Mouse (Mus musculus) E14TG2a.4 (cell line): ENCODE results near the gene Hspb8.
A peak's percentile ranks its signal among the peaks of the same experiment; 100 is the strongest.

Experiments
- H3K27me3 ChIP-seq: 2 replicates; pipeline ENCODE4 v1.6.1; 2014; ENCODE audit warnings: low read length, control low read depth; ENCODE audit not compliant: insufficient read depth
- H3K36me3 ChIP-seq: 2 replicates; pipeline ENCODE4 v1.6.1; 2014; ENCODE audit warnings: low read length, control low read depth; ENCODE audit not compliant: insufficient read depth
- H3K4me1 ChIP-seq: replicated peaks from 2 replicates; pipeline ENCODE4 v1.6.1; 2014; ENCODE audit warnings: low read depth, low read length, control low read depth
- H3K4me3 ChIP-seq: replicated peaks from 2 replicates; pipeline ENCODE4 v1.5.1; 2014; ENCODE audit warnings: mild to moderate bottlenecking, low read length
- H3K9me3 ChIP-seq: 2 replicates; pipeline ENCODE4 v1.6.1; 2014; ENCODE audit warnings: low read length, control low read depth
- CTCF ChIP-seq: conservative IDR thresholded peaks from 2 replicates; pipeline ENCODE4 v1.5.1; 2014; ENCODE audit warnings: low read length
- NANOG ChIP-seq: IDR thresholded peaks from 2 replicates; pipeline ENCODE4 v1.6.1; 2014; ENCODE audit warnings: borderline replicate concordance, low read length, mixed read lengths
- POU5F1 ChIP-seq: IDR thresholded peaks from 2 replicates; pipeline ENCODE4 v1.6.1; 2014; ENCODE audit warnings: low read length, borderline replicate concordance

The Hspb8 gene

GRCm38 (mm10) chr5:116422699-116423201 lies at the start of gene Hspb8:
Gene Hspb8, minus strand, starts transcription at chr5:116422864.
- Histone ChIP-seq H3K36me3 (peaks cover 4% of the 10 kb centered on the region; the same call in 1 of the 2 replicates), H3K27me3 (peaks cover 6% of the 10 kb centered on the region; the same call in 1 of the 2 replicates), H3K4me1 (peaks cover 81% of the 10 kb centered on the region), H3K9me3 (no peaks in the 10 kb centered on the region), H3K4me3 (peak within 1 kb of the TSS; percentile 79)
- TF ChIP-seq NANOG = no peak
- TF ChIP-seq POU5F1 = no peak
- no peak for TF ChIP-seq CTCF

GRCm38 (mm10) chr5:116461354-116462042 lies 38.8 kb upstream of the Hspb8 start:
- TF ChIP-seq CTCF (peak; percentile 99), NANOG (no peak), POU5F1 (no peak)
- Histone ChIP-seq H3K4me1 (peaks cover 22% of the 10 kb centered on the region), H3K27me3 (peaks cover 2% of the 10 kb centered on the region; the same call in 1 of the 2 replicates), H3K36me3 (no peaks in the 10 kb centered on the region), H3K4me3 (no peak overlapping the region), H3K9me3 (no peaks in the 10 kb centered on the region)

GRCm38 (mm10) chr5:116459970-116460369 lies 37.3 kb upstream of the Hspb8 start:
- no peaks in the 10 kb centered on the region for H3K36me3 ChIP-seq
- H3K9me3 ChIP-seq = no peaks in the 10 kb centered on the region
- peaks cover 36% of the 10 kb centered on the region for H3K4me1 ChIP-seq
- TF ChIP-seq CTCF (no peak), POU5F1 (no peak), NANOG (no peak)
- H3K27me3 ChIP-seq = peaks cover 4% of the 10 kb centered on the region; the same call in 1 of the 2 replicates
- H3K4me3 ChIP-seq = no peak overlapping the region

DNA sequence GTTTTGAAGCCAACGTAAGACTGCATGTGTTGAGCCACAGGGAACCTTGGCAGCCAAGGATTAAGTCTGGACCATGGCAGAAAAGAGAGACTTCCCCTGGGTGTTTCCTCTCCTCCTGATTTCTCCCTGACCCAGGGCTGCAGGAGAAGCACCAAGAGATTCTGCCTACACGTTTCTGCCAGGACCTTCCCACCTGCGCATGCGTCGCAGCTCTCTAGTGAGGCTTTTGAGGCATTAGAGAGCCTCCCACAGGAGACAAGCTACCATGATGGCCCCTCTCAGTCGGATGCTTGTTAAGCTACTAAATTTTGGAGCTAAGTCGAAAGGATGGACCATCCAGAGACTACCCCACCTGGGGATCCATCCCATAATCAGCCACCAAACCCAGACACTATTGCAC lies 35.1 kb upstream of the Hspb8 start:
- Histone ChIP-seq H3K9me3 (no peaks in the 10 kb centered on the region), H3K4me1 (peaks cover 56% of the 10 kb centered on the region), H3K27me3 (peaks cover 4% of the 10 kb centered on the region; the same call in 1 of the 2 replicates), H3K36me3 (no peaks in the 10 kb centered on the region), H3K4me3 (no peak overlapping the region)
- TF ChIP-seq POU5F1 (no peak), NANOG (no peak), CTCF (no peak)

GRCm38 (mm10) chr5:116456796-116457515 lies 34.3 kb upstream of the Hspb8 start:
- H3K4me1 ChIP-seq = peaks cover 61% of the 10 kb centered on the region
- no peaks in the 10 kb centered on the region for H3K36me3 ChIP-seq
- no peaks in the 10 kb centered on the region for H3K9me3 ChIP-seq
- H3K27me3 ChIP-seq = peaks cover 4% of the 10 kb centered on the region; the same call in 1 of the 2 replicates
- TF ChIP-seq CTCF (no peak), NANOG (no peak), POU5F1 (peak; percentile 39; the same call in 1 of the 2 replicates)
- H3K4me3 ChIP-seq = peak overlapping the region; percentile 32; the same call in 1 of the 2 replicates

DNA sequence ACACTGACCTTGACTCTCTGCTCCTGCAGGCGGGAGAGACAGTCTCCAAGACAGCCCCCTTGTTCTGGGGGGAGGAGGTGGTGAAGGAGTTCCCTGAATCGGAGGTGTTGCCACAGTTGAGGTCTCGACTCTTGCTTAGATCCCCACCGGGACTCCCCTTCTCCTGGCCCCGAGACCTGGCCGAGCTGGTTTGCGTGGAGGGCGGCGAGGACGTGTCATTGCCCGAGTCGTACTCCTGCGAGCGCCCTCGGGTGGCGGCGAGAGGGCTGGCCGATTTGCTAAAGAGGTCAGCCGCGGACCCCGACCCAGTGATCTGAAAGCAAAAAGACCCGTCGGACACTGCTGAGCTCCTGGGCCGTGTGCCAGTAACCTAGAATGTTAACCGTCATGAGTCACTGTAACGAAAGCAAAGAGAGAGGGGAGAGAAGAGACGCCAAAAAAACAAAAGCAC lies 30.8 kb upstream of the Hspb8 start:
- TF ChIP-seq CTCF = no peak
- no peak for TF ChIP-seq POU5F1
- no peak for TF ChIP-seq NANOG
- Histone ChIP-seq H3K36me3 (no peaks in the 10 kb centered on the region), H3K27me3 (peaks cover 2% of the 10 kb centered on the region; the same call in 1 of the 2 replicates), H3K9me3 (no peaks in the 10 kb centered on the region), H3K4me3 (peak overlapping the region; percentile 50), H3K4me1 (peaks cover 85% of the 10 kb centered on the region)

DNA sequence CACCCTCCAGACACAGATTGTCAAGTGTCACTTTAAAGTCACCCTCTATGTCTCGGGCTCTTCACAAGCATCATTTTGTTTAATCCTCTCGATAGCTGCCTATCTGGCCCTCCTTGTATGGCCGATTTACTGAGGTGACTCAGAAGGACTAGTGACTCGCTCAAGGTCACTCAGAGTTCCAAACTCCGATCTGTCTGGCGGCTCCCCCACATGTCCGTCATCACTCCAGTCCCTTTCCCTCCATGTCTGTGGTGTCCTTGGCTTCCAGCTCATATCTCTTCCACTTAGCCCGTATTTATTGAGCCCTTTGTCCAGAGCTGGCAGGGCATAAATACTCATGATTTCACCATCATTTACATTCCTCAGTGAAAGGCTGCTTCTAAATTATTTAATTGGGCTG lies 28.2 kb upstream of the Hspb8 start:
- Histone ChIP-seq H3K4me3 (no peak overlapping the region), H3K9me3 (no peaks in the 10 kb centered on the region), H3K36me3 (no peaks in the 10 kb centered on the region), H3K27me3 (peaks cover 2% of the 10 kb centered on the region; the same call in 1 of the 2 replicates), H3K4me1 (peaks cover 89% of the 10 kb centered on the region)
- no peak for TF ChIP-seq POU5F1
- TF ChIP-seq NANOG = no peak
- no peak for TF ChIP-seq CTCF
